Mouse (Mus musculus): ENCODE data around the gene Ublcp1. TPM values are rescaled to one million over a fixed set of nuclear protein-coding genes. Genes with fewer than 3 reads are reported as not detected.

Gene Ublcp1
- polyA plus RNA-seq, 1 experiment from 2014 or later: 36.9 TPM

GRCm38 (mm10) chr11:44423261-44423660 is 47.0 kb downstream of the Ublcp1 start:
- H3K27ac ChIP-seq (replicated peaks): no peak overlapping the region
- DNase-seq (ENCODE audit: low spot score): no peak
- ATAC-seq (ENCODE audit: low FRiP score, low TSS enrichment): no peak
- H3K4me3 ChIP-seq (ENCODE audit: low read depth, low read length): no peak overlapping the region
- no peak overlapping the region for H3K9ac ChIP-seq (ENCODE audit: low read length)
- H3K9me3 ChIP-seq (ENCODE audit: control insufficient read depth, low read length): no peaks in the 10 kb centered on the region
- H3K4me2 ChIP-seq (replicated peaks; ENCODE audit: low read depth): no peak overlapping the region
- 37% methylated on average over 6 of the region's 6 CpGs for WGBS
- no peaks in the 10 kb centered on the region for H3K4me1 ChIP-seq (replicated peaks; ENCODE audit: control insufficient read depth, insufficient read depth)
- H3K27me3 ChIP-seq (ENCODE audit: control insufficient read depth, insufficient read depth, low read length): no peaks in the 10 kb centered on the region
- H3K36me3 ChIP-seq (ENCODE audit: control insufficient read depth, insufficient read depth, low read length): no peaks in the 10 kb centered on the region
- TF ChIP-seq EP300 (optimal IDR thresholded peaks at IDR 0.05) (no peak), CTCF (IDR thresholded peaks at IDR 0.05; ENCODE audit: low read depth) (no peak)

- Histone ChIP-seq H3K36me3 (ENCODE audit: control insufficient read depth, insufficient read depth, low read length) (no peaks in the 10 kb centered on the region), H3K4me3 (ENCODE audit: low read depth, low read length) (no peak overlapping the region), H3K9me3 (ENCODE audit: control insufficient read depth, low read length) (no peaks in the 10 kb centered on the region), H3K9ac (ENCODE audit: low read length) (no peak overlapping the region), H3K4me2 (replicated peaks; ENCODE audit: low read depth) (no peak overlapping the region), H3K4me1 (replicated peaks; ENCODE audit: control insufficient read depth, insufficient read depth) (no peaks in the 10 kb centered on the region), H3K27me3 (ENCODE audit: control insufficient read depth, insufficient read depth, low read length) (no peaks in the 10 kb centered on the region), H3K27ac (replicated peaks) (no peak overlapping the region)
- ATAC-seq (ENCODE audit: low FRiP score, low TSS enrichment): no peak
- 59% methylated on average over 10 of the region's 10 CpGs for WGBS
- no peak for DNase-seq (ENCODE audit: low spot score)
- no peak for TF ChIP-seq EP300 (optimal IDR thresholded peaks at IDR 0.05)
- TF ChIP-seq CTCF (IDR thresholded peaks at IDR 0.05; ENCODE audit: low read depth): no peak
Measured at GRCm38 (mm10) chr11:44422337-44423111, 47.8 kb downstream of the Ublcp1 start.

DNA sequence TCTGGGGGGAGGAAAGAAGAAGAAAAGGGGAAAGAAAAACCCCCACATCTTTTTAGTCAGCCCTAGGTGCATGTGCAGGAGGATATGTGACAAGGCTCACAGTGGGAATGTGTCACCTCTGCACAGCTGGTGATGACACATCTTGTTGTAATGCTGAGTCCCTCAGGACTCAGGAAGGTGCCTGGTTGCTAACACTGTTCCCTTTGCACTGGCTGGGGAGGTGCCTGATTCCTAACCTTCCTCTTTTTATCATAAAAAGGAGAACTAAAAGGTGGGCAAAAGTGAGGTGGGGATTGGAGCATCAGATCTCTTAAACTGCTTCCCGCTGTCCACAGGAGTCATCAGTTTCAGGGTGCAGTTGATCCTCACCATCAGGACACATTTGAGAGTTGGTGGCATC is 52.9 kb downstream of the Ublcp1 start:
- ATAC-seq (ENCODE audit: low FRiP score, low TSS enrichment) (no peak), DNase-seq (ENCODE audit: low spot score) (no peak)
- H3K9me3 ChIP-seq (ENCODE audit: control insufficient read depth, low read length): no peaks in the 10 kb centered on the region
- no peaks in the 10 kb centered on the region for H3K27me3 ChIP-seq (ENCODE audit: control insufficient read depth, insufficient read depth, low read length)
- 43% methylated on average over 1 of the region's 1 CpGs for WGBS
- H3K27ac ChIP-seq (replicated peaks): no peak overlapping the region
- H3K4me1 ChIP-seq (replicated peaks; ENCODE audit: control insufficient read depth, insufficient read depth): no peaks in the 10 kb centered on the region
- no peak overlapping the region for H3K4me2 ChIP-seq (replicated peaks; ENCODE audit: low read depth)
- TF ChIP-seq EP300 (optimal IDR thresholded peaks at IDR 0.05): no peak
- TF ChIP-seq CTCF (IDR thresholded peaks at IDR 0.05; ENCODE audit: low read depth): no peak
- no peak overlapping the region for H3K9ac ChIP-seq (ENCODE audit: low read length)
- H3K36me3 ChIP-seq (ENCODE audit: control insufficient read depth, insufficient read depth, low read length): no peaks in the 10 kb centered on the region
- no peak overlapping the region for H3K4me3 ChIP-seq (ENCODE audit: low read depth, low read length)

DNA sequence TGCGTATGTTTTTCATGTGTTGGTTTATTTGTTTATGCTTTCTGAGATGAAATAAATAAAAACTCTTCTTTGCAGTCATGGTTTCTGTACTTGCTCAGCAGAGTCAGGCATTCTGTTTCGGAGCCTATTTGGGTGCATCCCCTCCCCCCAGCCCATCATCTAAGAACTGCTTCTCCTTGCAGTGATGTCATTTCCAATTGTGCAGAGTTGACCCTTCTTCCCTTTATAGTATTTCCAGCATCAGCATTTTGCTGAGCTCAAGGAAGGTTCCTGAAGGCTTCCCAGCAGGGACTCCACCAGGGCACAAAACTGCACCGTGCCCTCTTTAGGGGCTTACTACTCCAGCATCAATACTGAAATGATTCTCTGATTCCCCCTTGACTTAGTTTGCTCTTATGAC is 55.7 kb downstream of the Ublcp1 start:
- H3K4me3 ChIP-seq (ENCODE audit: low read depth, low read length): no peak overlapping the region
- H3K9ac ChIP-seq (ENCODE audit: low read length): no peak overlapping the region
- no peaks in the 10 kb centered on the region for H3K27me3 ChIP-seq (ENCODE audit: control insufficient read depth, insufficient read depth, low read length)
- no peak overlapping the region for H3K27ac ChIP-seq (replicated peaks)
- TF ChIP-seq EP300 (optimal IDR thresholded peaks at IDR 0.05) (no peak), CTCF (IDR thresholded peaks at IDR 0.05; ENCODE audit: low read depth) (no peak)
- H3K36me3 ChIP-seq (ENCODE audit: control insufficient read depth, insufficient read depth, low read length): no peaks in the 10 kb centered on the region
- no peak for DNase-seq (ENCODE audit: low spot score)
- no peaks in the 10 kb centered on the region for H3K4me1 ChIP-seq (replicated peaks; ENCODE audit: control insufficient read depth, insufficient read depth)
- ATAC-seq (ENCODE audit: low FRiP score, low TSS enrichment): no peak
- 84% methylated on average over 3 of the region's 3 CpGs for WGBS
- no peaks in the 10 kb centered on the region for H3K9me3 ChIP-seq (ENCODE audit: control insufficient read depth, low read length)
- no peak overlapping the region for H3K4me2 ChIP-seq (replicated peaks; ENCODE audit: low read depth)

DNA sequence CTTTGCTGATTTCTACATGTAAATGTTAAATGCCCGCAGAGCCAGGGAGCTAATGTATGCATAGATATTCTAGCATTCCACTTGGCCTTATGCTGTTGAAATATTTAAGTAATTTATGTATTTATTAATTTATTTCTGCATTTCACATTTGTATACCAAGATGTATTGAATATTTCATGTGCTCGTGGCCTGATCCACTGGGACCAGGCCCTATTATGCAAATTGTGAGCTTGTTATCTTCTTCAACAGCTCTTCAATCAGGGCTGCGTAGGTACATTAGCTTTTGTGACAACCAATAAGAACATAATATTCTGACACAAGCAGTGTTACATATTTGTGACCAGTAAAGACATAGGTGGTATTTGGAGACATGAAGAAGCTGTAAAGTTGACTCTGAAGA is 56.9 kb downstream of the Ublcp1 start:
- no peak overlapping the region for H3K27ac ChIP-seq (replicated peaks)
- H3K36me3 ChIP-seq (ENCODE audit: control insufficient read depth, insufficient read depth, low read length): no peaks in the 10 kb centered on the region
- H3K4me2 ChIP-seq (replicated peaks; ENCODE audit: low read depth): no peak overlapping the region
- WGBS: 84% methylated on average over 3 of the region's 3 CpGs
- DNase-seq (ENCODE audit: low spot score) (no peak), ATAC-seq (ENCODE audit: low FRiP score, low TSS enrichment) (no peak)
- no peaks in the 10 kb centered on the region for H3K9me3 ChIP-seq (ENCODE audit: control insufficient read depth, low read length)
- no peak overlapping the region for H3K4me3 ChIP-seq (ENCODE audit: low read depth, low read length)
- H3K4me1 ChIP-seq (replicated peaks; ENCODE audit: control insufficient read depth, insufficient read depth): no peaks in the 10 kb centered on the region
- TF ChIP-seq EP300 (optimal IDR thresholded peaks at IDR 0.05) (no peak), CTCF (IDR thresholded peaks at IDR 0.05; ENCODE audit: low read depth) (no peak)
- no peak overlapping the region for H3K9ac ChIP-seq (ENCODE audit: low read length)
- H3K27me3 ChIP-seq (ENCODE audit: control insufficient read depth, insufficient read depth, low read length): no peaks in the 10 kb centered on the region

DNA sequence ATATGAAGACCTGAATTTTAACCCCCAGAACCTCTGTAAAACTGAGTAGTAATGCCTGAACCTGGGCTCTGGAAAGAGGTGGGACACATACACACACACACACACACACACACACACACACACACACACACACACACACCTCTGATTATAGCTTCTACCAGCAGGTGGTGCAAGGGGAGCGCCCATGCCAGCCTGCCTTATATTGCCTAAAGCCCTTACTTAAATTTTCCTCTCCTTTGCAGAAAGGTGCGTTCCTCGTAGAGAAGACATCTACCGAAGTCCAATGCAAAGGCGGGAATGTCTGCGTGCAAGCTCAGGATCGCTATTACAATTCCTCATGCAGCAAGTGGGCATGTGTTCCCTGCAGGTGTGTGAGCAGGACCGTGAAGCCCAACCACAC is 58.0 kb downstream of the Ublcp1 start:
- no peak overlapping the region for H3K4me3 ChIP-seq (ENCODE audit: low read depth, low read length)
- peak; percentile 25 for DNase-seq (ENCODE audit: low spot score)
- H3K4me2 ChIP-seq (replicated peaks; ENCODE audit: low read depth): no peak overlapping the region
- no peaks in the 10 kb centered on the region for H3K36me3 ChIP-seq (ENCODE audit: control insufficient read depth, insufficient read depth, low read length)
- H3K9me3 ChIP-seq (ENCODE audit: control insufficient read depth, low read length): no peaks in the 10 kb centered on the region
- H3K27ac ChIP-seq (replicated peaks): no peak overlapping the region
- H3K4me1 ChIP-seq (replicated peaks; ENCODE audit: control insufficient read depth, insufficient read depth): no peaks in the 10 kb centered on the region
- H3K27me3 ChIP-seq (ENCODE audit: control insufficient read depth, insufficient read depth, low read length): no peaks in the 10 kb centered on the region
- no peak for ATAC-seq (ENCODE audit: low FRiP score, low TSS enrichment)
- TF ChIP-seq CTCF (IDR thresholded peaks at IDR 0.05; ENCODE audit: low read depth) (peak; percentile 57), EP300 (optimal IDR thresholded peaks at IDR 0.05) (no peak)
- H3K9ac ChIP-seq (ENCODE audit: low read length): no peak overlapping the region
- WGBS: 79% methylated on average over 8 of the region's 8 CpGs
